Mouse (Mus musculus): ENCODE data around the gene Fbxl13. TPM values are rescaled to one million over a fixed set of nuclear protein-coding genes. Genes with fewer than 3 reads are reported as not detected.

Gene Fbxl13
- total RNA-seq, 2 experiments from 2014 or later: 0.12 to 0.21 TPM

DNA sequence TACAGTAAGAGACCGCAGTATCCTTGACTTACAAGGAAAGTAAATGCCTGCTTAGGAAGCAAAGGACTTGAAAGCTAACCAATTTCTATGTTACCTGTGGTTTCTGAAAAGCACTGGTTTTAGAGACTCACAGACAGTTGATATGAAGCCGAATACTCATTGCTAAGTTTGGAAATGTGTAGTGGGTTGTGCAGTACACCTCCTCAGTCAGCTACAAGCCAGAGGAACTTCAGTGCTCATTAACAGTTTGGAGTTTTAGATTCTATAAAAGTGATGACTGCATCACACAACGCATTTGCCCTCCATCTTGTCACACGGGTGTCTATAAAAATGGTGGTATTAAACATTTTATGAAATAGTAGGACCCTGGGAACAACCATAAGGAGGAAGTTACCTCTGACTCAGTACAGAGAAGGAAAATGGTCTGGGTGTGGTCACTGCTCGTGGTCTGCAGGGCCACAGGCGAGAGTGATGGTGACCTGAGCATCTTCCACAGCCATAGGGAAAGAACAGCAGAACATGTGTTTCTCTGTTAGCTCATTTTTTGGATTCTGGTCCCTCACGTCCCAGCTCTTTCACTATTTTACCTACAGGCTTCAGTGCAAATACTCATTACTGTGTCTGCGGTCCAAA is 160.1 kb downstream of the Fbxl13 start:
- DNase-seq: no peak

GRCm38 (mm10) chr5:21483275-21483674 is 162.2 kb downstream of the Fbxl13 start:
- no peak for DNase-seq

- peak; percentile 21 for DNase-seq
Observed at GRCm38 (mm10) chr5:21482446-21483222, 162.8 kb downstream of the Fbxl13 start.

DNA sequence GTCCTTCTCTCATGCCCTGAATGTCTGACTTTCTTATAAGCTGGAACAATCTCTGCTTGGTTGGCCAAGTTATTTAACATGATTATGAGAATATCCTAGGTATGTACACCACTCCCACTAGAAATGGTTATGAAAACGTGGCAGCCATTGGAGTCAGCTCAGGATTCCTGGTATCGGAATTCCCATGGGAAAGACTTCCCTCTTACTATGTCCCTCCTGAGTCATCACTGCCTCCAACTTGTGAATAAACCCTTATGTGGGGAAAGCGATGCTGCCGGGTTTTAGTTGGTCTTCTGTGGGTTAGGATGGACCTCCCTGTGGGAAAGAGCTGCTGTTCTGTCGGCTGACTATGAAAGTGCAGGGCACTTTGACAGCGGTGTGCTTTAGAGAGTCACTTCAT is 163.9 kb downstream of the Fbxl13 start:
- no peak for DNase-seq

- DNase-seq: no peak
Observed at GRCm38 (mm10) chr5:21479746-21480145, 165.7 kb downstream of the Fbxl13 start.

GRCm38 (mm10) chr5:21478428-21478827 is 167.0 kb downstream of the Fbxl13 start:
- DNase-seq: no peak

DNA sequence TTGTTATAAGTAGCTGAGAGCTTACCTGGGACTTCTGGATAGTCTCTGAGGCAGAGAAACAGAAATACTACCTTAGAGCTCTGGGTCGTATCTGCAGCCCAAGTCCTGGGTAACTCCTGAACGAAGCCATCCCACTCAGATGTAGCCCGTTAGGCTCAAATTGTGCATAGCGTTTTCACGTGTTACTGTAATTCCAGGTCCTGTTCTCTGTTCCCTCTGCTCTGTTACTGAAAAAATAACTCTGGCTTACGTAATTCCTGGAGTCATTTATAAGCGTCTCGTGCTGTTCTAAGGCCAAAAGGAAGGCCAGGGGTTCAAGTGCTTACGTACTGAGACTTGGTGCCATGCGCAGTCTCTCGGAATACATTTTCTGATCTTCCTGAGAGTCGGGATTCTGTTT is 177.3 kb downstream of the Fbxl13 start:
- no peak for DNase-seq

- DNase-seq: no peak
Observed at GRCm38 (mm10) chr5:21467387-21467786, 178.0 kb downstream of the Fbxl13 start.

GRCm38 (mm10) chr5:21440833-21441530 is 204.5 kb downstream of the Fbxl13 start:
- no peak for DNase-seq

GRCm38 (mm10) chr5:21439446-21440110 is 205.9 kb downstream of the Fbxl13 start:
- no peak for DNase-seq

GRCm38 (mm10) chr5:21438428-21438827 is 207.0 kb downstream of the Fbxl13 start:
- no peak for DNase-seq

DNA sequence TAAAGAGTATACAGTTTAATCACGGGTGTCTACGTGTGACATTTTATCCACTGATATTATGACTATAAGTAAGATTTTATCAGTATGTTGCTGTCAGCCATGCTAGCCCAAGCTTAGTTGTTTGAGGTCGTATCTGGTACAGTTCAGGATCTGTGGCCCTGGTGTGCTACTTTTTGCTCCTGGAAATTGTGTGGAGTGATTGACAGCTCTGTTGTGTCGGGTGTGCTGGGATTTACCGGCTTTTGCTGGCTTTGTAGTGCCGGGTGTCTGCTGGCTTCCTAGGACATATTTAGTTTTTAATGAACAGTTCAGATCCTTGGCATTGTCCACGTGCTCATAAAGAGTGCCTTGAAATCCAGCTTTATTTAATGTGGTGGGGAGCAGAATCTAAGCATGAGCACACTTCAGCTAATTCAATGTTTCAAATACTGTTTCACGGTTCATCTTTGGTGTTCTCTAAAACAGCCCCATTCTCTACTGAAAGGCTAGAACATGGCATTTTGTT is 208.9 kb downstream of the Fbxl13 start:
- DNase-seq: no peak

- DNase-seq: no peak
Observed at GRCm38 (mm10) chr5:21434148-21434929, 211.1 kb downstream of the Fbxl13 start.

Other genes with a start within 250 kb of the Fbxl13 start
- under 1 TPM in 1 of 2 experiments, not detected in 1; 0.15 TPM for gene Ccdc146, start 221.0 kb downstream of the Fbxl13 start, total RNA-seq (2021)
- gene Fam185a, start 220.7 kb downstream of the Fbxl13 start, total RNA-seq (2021): 10 to 100 TPM; 12.9 to 13.2 TPM
- gene Lrrc17, start 102.1 kb downstream of the Fbxl13 start, total RNA-seq (2021): 10 to 100 TPM; 11.0 to 12.0 TPM
- 10 to 100 TPM; 17.7 to 22.4 TPM for gene Armc10, start 179 bp upstream of the Fbxl13 start, total RNA-seq (2021)
- gene Napepld, start 55.8 kb upstream of the Fbxl13 start, total RNA-seq (2021): 10 to 100 TPM; 10.8 to 17.4 TPM
- 100 to 1,000 TPM; 235 to 244 TPM for gene Pmpcb, start 91.5 kb upstream of the Fbxl13 start, total RNA-seq (2021)
- 10 to 100 TPM; 26.5 to 28.8 TPM for gene Dnajc2, start 139.6 kb upstream of the Fbxl13 start, total RNA-seq (2021)
- 100 to 1,000 TPM; 108 to 114 TPM for gene Psmc2, start 139.6 kb upstream of the Fbxl13 start, total RNA-seq (2021)
- gene Slc26a5, start 220.0 kb upstream of the Fbxl13 start, total RNA-seq (2021): not detected

All from adrenal gland, postnatal 10 days (tissue).